Comparison of ENCODE assay signal across 8 mouse cellular contexts in the genomic region with DNA sequence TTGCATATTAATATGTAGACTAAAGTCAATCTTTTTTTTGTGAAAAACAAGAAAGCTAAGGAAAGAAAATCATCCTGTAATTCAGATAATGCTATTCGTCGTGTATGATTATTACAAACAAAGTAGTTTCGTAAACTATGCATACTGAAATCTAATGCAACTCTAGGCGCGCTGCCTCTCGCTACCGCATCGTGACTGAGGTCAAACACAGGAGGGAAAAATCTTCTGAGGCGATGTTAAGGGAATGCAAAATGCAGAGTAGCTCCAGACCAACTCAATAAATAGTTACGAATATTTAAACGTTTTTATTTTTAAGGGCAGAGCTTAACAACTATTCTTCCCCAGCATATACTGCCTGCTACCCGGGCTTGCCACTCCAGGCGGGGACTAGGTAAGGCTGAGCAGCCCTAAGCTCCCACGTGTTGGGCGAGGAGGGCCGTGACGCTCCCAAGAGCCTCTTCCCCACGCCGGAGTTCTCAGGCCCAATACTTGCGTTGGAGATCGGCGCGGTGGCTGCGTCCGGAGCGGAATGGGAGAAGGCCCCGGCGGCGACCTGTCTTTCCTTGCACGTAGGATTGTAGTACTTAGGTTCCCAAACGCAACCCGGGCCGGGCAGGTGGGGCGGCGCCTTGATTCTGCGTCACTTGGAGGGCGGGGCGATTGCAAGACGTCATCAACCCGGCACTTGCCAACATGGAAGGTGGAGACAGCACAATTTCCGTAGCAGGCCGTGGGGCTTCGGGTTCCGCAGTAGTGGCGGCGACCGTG. TPM values are rescaled to one million over a fixed set of nuclear protein-coding genes. Genes with fewer than 3 reads are reported as not detected.
DNase-seq lines count a peak whose midpoint lies in the region.

A gene (minus strand): TSS at position 630 of the 768 bp plus-strand sequence.
A gene (plus strand): TSS at position 673 of the 768 bp plus-strand sequence.

- 0 out of 2 replicates have a peak, but pooled peaks cover 14% of the 10 kb centered on the region for H3K36me3 ChIP-seq in hindbrain, embryonic 10.5 days

- H3K4me1 ChIP-seq in hindbrain, embryonic 10.5 days (replicated peaks) = peaks cover 14% of the 10 kb centered on the region

- DNase-seq in MEL-GATA-1-ER (ENCODE audit: extremely low read depth, low read depth) = peak; percentile 73
- DNase-seq in cerebellum, adult 8-10 months = peak; percentile 99
- DNase-seq in forelimb bud, embryonic 11.5 days (ENCODE audit: low read depth, low spot score) = peak; percentile 90
- peak; percentile 96 for DNase-seq in hindbrain, embryonic 10.5 days (ENCODE audit: low spot score)
- peak; percentile 99 to 100 for DNase-seq in layer of hippocampus, postnatal 10 days (ENCODE audit: low spot score in 2 of 2)
- DNase-seq in lung, postnatal 10 days = peak; percentile 96
- peak; percentile 96 for DNase-seq in ovary, postnatal 36 days (ENCODE audit: low spot score)
- DNase-seq in thymus, postnatal 25 days = peak; percentile 99

- peak within 1 kb of the TSS; percentile 93 for H3K27ac ChIP-seq in hindbrain, embryonic 10.5 days

- H3K4me3 ChIP-seq in hindbrain, embryonic 10.5 days = peak within 1 kb of the TSS; percentile 92

- no peaks in the 10 kb centered on the region for H3K9me3 ChIP-seq in hindbrain, embryonic 10.5 days

- H3K27me3 ChIP-seq in hindbrain, embryonic 10.5 days (ENCODE audit: insufficient read depth, poor library complexity, severe bottlenecking) = no peaks in the 10 kb centered on the region

- WGBS in hindbrain, embryonic 10.5 days = under 1% methylated on average over 47 of the region's 47 CpGs

RNA-seq across cellular contexts. Expression of the first gene that starts in this region (rescaled TPM):
- 6.9 and 10.5 TPM in 2 replicates for polyA plus RNA-seq in hindbrain, embryonic 10.5 days (2016; fragmentation: Nextera tagmentation; extraction: Ambion mirVana)
- 10 to 100 TPM in 1 of 2 experiments, 1 to 10 TPM in 1; 8.4 to 10.0 TPM for total RNA-seq in layer of hippocampus, postnatal 10 days (2021)

RNA-seq across cellular contexts. Expression of the second gene that starts in this region (rescaled TPM):
- polyA plus RNA-seq in hindbrain, embryonic 10.5 days (2016; fragmentation: Nextera tagmentation; extraction: Ambion mirVana) = 26.9 TPM in 2 replicates
- total RNA-seq in layer of hippocampus, postnatal 10 days (2021) = 10 to 100 TPM; 64.4 to 64.6 TPM

Comparison
In these comparisons a context has a peak if more than half of its experiments do, and no peak if none do; other contexts are left out.
1. Peak in every context shown above with its lines: DNase-seq, H3K4me3 ChIP-seq and H3K27ac ChIP-seq.